Mouse (Mus musculus) liver, embryonic 14.5 days (tissue): ENCODE data around the gene Rwdd2a. TPM values are rescaled to one million over a fixed set of nuclear protein-coding genes. Genes with fewer than 3 reads are reported as not detected.
"Not testable (repeated sequence)": the region's sequence is repeated elsewhere in the genome, so short reads cannot be mapped to it uniquely, and the experiment has no call there.

Source experiments
- ATAC-seq: fragments of 200-750 bp; cut with Nextera tagmentation; 2 replicates; pipeline ENCODE4 v1.8.0; 2017; ENCODE audit warnings: moderate number of reproducible peaks, mild to moderate bottlenecking, moderate library complexity; ENCODE audit not compliant: insufficient read depth
- DNase-seq, 3 experiments: peaks; one replicate each; pipeline ENCODE4 v3.0.0-alpha.2; 2012 to 2013; ENCODE audit warnings: low read depth in 3 of 3, low spot score in 3 of 3
- H3K27ac ChIP-seq: fragments of 300-500 bp; sonication (generic); 2 replicates; pipeline ENCODE4 v1.5.1; 2014; ENCODE audit warnings: moderate library complexity, mild to moderate bottlenecking, control low read depth, inconsistent platforms
- H3K27me3 ChIP-seq: fragments of 300-500 bp; sonication (generic); 2 replicates; pipeline ENCODE4 v1.6.1; 2014; ENCODE audit warnings: mild to moderate bottlenecking, low read length, moderate library complexity; ENCODE audit not compliant: control insufficient read depth, insufficient read depth
- H3K36me3 ChIP-seq: fragments of 300-500 bp; sonication (generic); replicated peaks from 2 replicates; pipeline ENCODE4 v1.6.1; 2014; ENCODE audit warnings: low read depth; ENCODE audit not compliant: control insufficient read depth, insufficient read depth
- H3K4me1 ChIP-seq, 2 experiments: fragments of 200-500 bp in 1 of 2; fragments of 300-500 bp in 1 of 2; sonication (generic) in 1 of 2; replicated peaks; 2 replicates each; pipeline ENCODE4 v1.6.1; 2012 to 2014; ENCODE audit warnings: antibody characterized with exemption in 1 of 2, inconsistent platforms in 1 of 2, low read length in 1 of 2; ENCODE audit not compliant: control insufficient read depth in 2 of 2, insufficient read depth in 2 of 2
- H3K4me2 ChIP-seq: fragments of 300-500 bp; sonication (generic); 2 replicates; pipeline ENCODE4 v1.6.1; 2014; ENCODE audit warnings: low read depth, mild to moderate bottlenecking, control low read depth, moderate library complexity
- H3K4me3 ChIP-seq, 2 experiments: fragments of 200-500 bp in 1 of 2; fragments of 300-500 bp in 1 of 2; sonication (generic) in 1 of 2; 2 replicates each; pipeline ENCODE4 v1.5.1; 2012 to 2014; ENCODE audit warnings: low read depth in 2 of 2, low read length in 2 of 2, mild to moderate bottlenecking in 2 of 2, control low read depth in 1 of 2, inconsistent platforms in 1 of 2, moderate library complexity in 1 of 2; ENCODE audit not compliant: insufficient read depth in 1 of 2
- H3K9ac ChIP-seq: fragments of 300-500 bp; sonication (generic); replicated peaks from 2 replicates; pipeline ENCODE4 v1.6.1; 2014; ENCODE audit warnings: mild to moderate bottlenecking, control low read depth, moderate library complexity
- H3K9me3 ChIP-seq: fragments of 300-500 bp; sonication (generic); 2 replicates; pipeline ENCODE4 v1.6.1; 2016; ENCODE audit warnings: low read length, mixed read lengths; ENCODE audit not compliant: control insufficient read depth
- CTCF ChIP-seq: IDR thresholded peaks from 2 replicates; pipeline ENCODE4 v1.5.1; 2016; ENCODE audit warnings: antibody characterized with exemption, low read depth, control low read depth
- EP300 ChIP-seq: IDR thresholded peaks from 2 replicates; pipeline ENCODE4 v1.6.1; 2016; ENCODE audit warnings: antibody characterized with exemption, low read depth
- WGBS: fragments of 180-500 bp; shearing (Covaris S2); extraction: QIAGEN DNeasy Blood & Tissue Kit; methylation state at CpG from one replicate; pipeline ENCODE4 v1.1.7; 2014; ENCODE audit not compliant: insufficient replicate concordance; 5-methylcytosine and 5-hydroxymethylcytosine counted together
- polyA plus RNA-seq, 2 experiments: library from polyadenylated mRNA; depleted of rRNA in 1 of 2; stranded (reverse) in 1 of 2; unstranded in 1 of 2; fragments of >200 nt; fragmentation: Nextera tagmentation in 1 of 2; extraction: Ambion mirVana in 1 of 2; gene quantifications; 2 replicates each; pipeline versions ENCODE4 v1.2.1 to v1.2.3; 2012 to 2014

Gene Rwdd2a
- polyA plus RNA-seq, 2 experiments, result 0.37 to 0.83 TPM

GRCm38 (mm10) chr9:86587019-86587795 is 15.4 kb downstream of the Rwdd2a start:
- H3K4me3 ChIP-seq, result no peak overlapping the region
- H3K27ac ChIP-seq, result no peak overlapping the region
- H3K9me3 ChIP-seq, result no peaks in the 10 kb centered on the region
- no peak overlapping the region for H3K4me2 ChIP-seq
- WGBS, result 76% methylated on average over 11 of the region's 11 CpGs
- H3K27me3 ChIP-seq, result no peaks in the 10 kb centered on the region
- H3K4me1 ChIP-seq, result no peaks in the 10 kb centered on the region
- no peaks in the 10 kb centered on the region for H3K36me3 ChIP-seq
- TF ChIP-seq EP300 (no peak), CTCF (no peak)
- no peak for DNase-seq
- ATAC-seq, result no peak
- H3K9ac ChIP-seq, result no peak overlapping the region

- no peaks in the 10 kb centered on the region for H3K27me3 ChIP-seq
- TF ChIP-seq EP300, result no peak
- peak; percentile 42; the same call in 1 of the 2 replicates for TF ChIP-seq CTCF
- H3K4me3 ChIP-seq, result no peak overlapping the region
- no peaks in the 10 kb centered on the region for H3K4me1 ChIP-seq
- H3K27ac ChIP-seq, result no peak overlapping the region
- no peak for DNase-seq
- no peak overlapping the region for H3K9ac ChIP-seq
- whole genome bisulfite sequencing, result 66% methylated on average over 19 of the region's 19 CpGs
- ATAC-seq, result 0 out of 2 replicates have a peak, but pooled peaks have one; percentile 26
- no peaks in the 10 kb centered on the region for H3K9me3 ChIP-seq
- H3K36me3 ChIP-seq, result no peaks in the 10 kb centered on the region
- H3K4me2 ChIP-seq, result no peak overlapping the region
Observed at GRCm38 (mm10) chr9:86592676-86593668, 21.2 kb downstream of the Rwdd2a start.

GRCm38 (mm10) chr9:86594357-86594767 is 22.6 kb downstream of the Rwdd2a start:
- H3K27ac ChIP-seq, H3K4me2 ChIP-seq, H3K9ac ChIP-seq, H3K27me3 ChIP-seq, DNase-seq, H3K4me3 ChIP-seq, H3K4me1 ChIP-seq, H3K9me3 ChIP-seq, ATAC-seq, H3K36me3 ChIP-seq: not testable (repeated sequence)
- WGBS, result 45% methylated on average over 10 of the region's 10 CpGs

GRCm38 (mm10) chr9:86596983-86597382 is 25.2 kb downstream of the Rwdd2a start:
- H3K9ac ChIP-seq, H3K4me2 ChIP-seq, ATAC-seq, H3K36me3 ChIP-seq, H3K27ac ChIP-seq, H3K4me1 ChIP-seq, H3K9me3 ChIP-seq, H3K27me3 ChIP-seq, H3K4me3 ChIP-seq, DNase-seq: not testable (repeated sequence)

GRCm38 (mm10) chr9:86599723-86600303 is 28.0 kb downstream of the Rwdd2a start:
- WGBS, result 43% methylated on average over 8 of the region's 8 CpGs
- H3K27me3 ChIP-seq, result no peaks in the 10 kb centered on the region
- H3K9ac ChIP-seq, result no peak overlapping the region
- no peak overlapping the region for H3K4me2 ChIP-seq
- no peaks in the 10 kb centered on the region for H3K36me3 ChIP-seq
- no peak for DNase-seq
- no peak for TF ChIP-seq CTCF
- no peak for TF ChIP-seq EP300
- H3K4me1 ChIP-seq, result no peaks in the 10 kb centered on the region
- no peak for ATAC-seq
- H3K27ac ChIP-seq, result no peak overlapping the region
- H3K4me3 ChIP-seq, result no peak overlapping the region
- H3K9me3 ChIP-seq, result no peaks in the 10 kb centered on the region
